Mouse (Mus musculus): ENCODE measurements around the gene Epha1. TPM values are rescaled to one million over a fixed set of nuclear protein-coding genes. Genes with fewer than 3 reads are reported as not detected.

Gene Epha1
- total and polyA plus RNA-seq, 3 experiments = not detected

GRCm38 (mm10) chr6:42397041-42397657 lies 24.1 kb upstream of the Epha1 start:
- Histone ChIP-seq H3K79me2 (replicated peaks; ENCODE audit: control insufficient read depth, extremely low read depth, insufficient read depth, poor library complexity, severe bottlenecking) (no peaks in the 10 kb centered on the region), H3K4me1 (ENCODE audit: control insufficient read depth in 1 of 2, insufficient read depth in 2 of 2) (peaks cover 8 to 40% of the 10 kb centered on the region in 2 experiments), H3K4me2 (ENCODE audit: insufficient read depth, low read depth, poor library complexity, severe bottlenecking) (no peak overlapping the region), H3K27ac (ENCODE audit: insufficient read depth, low read depth) (no peak overlapping the region), H3K36me3 (replicated peaks in 1 of 2; ENCODE audit: control insufficient read depth in 1 of 2, insufficient read depth in 1 of 2, low read length in 1 of 2) (no peaks in the 10 kb centered on the region), H3K9ac (ENCODE audit: insufficient read depth, low read depth) (no peak overlapping the region), H3K9me3 (replicated peaks; ENCODE audit: low read length) (no peaks in the 10 kb centered on the region), H3K27me3 (replicated peaks) (no peaks in the 10 kb centered on the region), H3K4me3 (replicated peaks in 1 of 3; ENCODE audit: low read depth in 2 of 3, low read length in 2 of 3, poor library complexity in 1 of 3) (no peak overlapping the region)
- dilution Hi-C loops (cut with MboI; ENCODE audit: extremely low pct_ligation_motif_present, extremely low pct_unique_long_range_greater_than_20kb, low sequenced_read_pairs) (no loop called here), in situ Hi-C loops (cut with MboI; ENCODE audit: low pct_ligation_motif_present, low pct_unique_long_range_greater_than_20kb, low sequenced_read_pairs) (no loop called here)
- TF ChIP-seq JUND (conservative IDR thresholded peaks at IDR 0.05; ENCODE audit: low read depth, low read length) (no peak), EP300 (IDR thresholded peaks at IDR 0.05; ENCODE audit: low read length) (peak; percentile 98), NRF1 (IDR thresholded peaks at IDR 0.05; ENCODE audit: low read depth, low read length) (no peak), USF1 (IDR thresholded peaks at IDR 0.05; ENCODE audit: low read depth, low read length) (no peak), RCOR1 (conservative IDR thresholded peaks at IDR 0.05; ENCODE audit: low read depth, low read length) (peak; percentile 66; the same call in 1 of the 2 replicates), NELFE (IDR thresholded peaks at IDR 0.05; ENCODE audit: low read depth, low read length) (no peak), MAFK (IDR thresholded peaks at IDR 0.05; ENCODE audit: insufficient replicate concordance, low read length) (no peak), TCF12 (IDR thresholded peaks at IDR 0.05; ENCODE audit: low read depth, low read length) (0 out of 2 replicates have a peak, but pooled peaks have one; percentile 47), IRF4 (IDR thresholded peaks at IDR 0.05; ENCODE audit: low read depth, low read length) (peak; percentile 81), PAX5 (IDR thresholded peaks at IDR 0.05; ENCODE audit: low read length) (no peak)
- peak; percentile 43 for DNase-seq (ENCODE audit: extremely low read depth)

- Histone ChIP-seq H3K27ac (ENCODE audit: insufficient read depth, low read depth) (no peak overlapping the region), H3K4me3 (replicated peaks in 1 of 3; ENCODE audit: low read depth in 2 of 3, low read length in 2 of 3, poor library complexity in 1 of 3) (no peak overlapping the region), H3K9me3 (replicated peaks; ENCODE audit: low read length) (no peaks in the 10 kb centered on the region), H3K79me2 (replicated peaks; ENCODE audit: control insufficient read depth, extremely low read depth, insufficient read depth, poor library complexity, severe bottlenecking) (no peaks in the 10 kb centered on the region), H3K36me3 (replicated peaks in 1 of 2; ENCODE audit: control insufficient read depth in 1 of 2, insufficient read depth in 1 of 2, low read length in 1 of 2) (no peaks in the 10 kb centered on the region), H3K4me2 (ENCODE audit: insufficient read depth, low read depth, poor library complexity, severe bottlenecking) (no peak overlapping the region), H3K4me1 (ENCODE audit: control insufficient read depth in 1 of 2, insufficient read depth in 2 of 2) (peaks cover 8 to 46% of the 10 kb centered on the region in 2 experiments), H3K27me3 (replicated peaks) (no peaks in the 10 kb centered on the region), H3K9ac (ENCODE audit: insufficient read depth, low read depth) (no peak overlapping the region)
- DNase-seq (ENCODE audit: extremely low read depth) = no peak
- dilution Hi-C loops (cut with MboI; ENCODE audit: extremely low pct_ligation_motif_present, extremely low pct_unique_long_range_greater_than_20kb, low sequenced_read_pairs) (no loop called here), in situ Hi-C loops (cut with MboI; ENCODE audit: low pct_ligation_motif_present, low pct_unique_long_range_greater_than_20kb, low sequenced_read_pairs) (no loop called here)
- TF ChIP-seq USF2 (conservative IDR thresholded peaks at IDR 0.05; ENCODE audit: low read depth, low read length) (no peak), POLR2A (IDR thresholded peaks at IDR 0.05; ENCODE audit: low read depth, low read length) (no peak), CHD1 (IDR thresholded peaks at IDR 0.05; ENCODE audit: low read depth, low read length) (no peak), MXI1 (IDR thresholded peaks at IDR 0.05; ENCODE audit: low read depth, low read length) (0 out of 2 replicates have a peak, but pooled peaks have one; percentile 27), ZKSCAN1 (IDR thresholded peaks at IDR 0.05; ENCODE audit: borderline replicate concordance, low read depth, low read length) (no peak)
Measured at GRCm38 (mm10) chr6:42395960-42396809, 23.1 kb upstream of the Epha1 start.

Data from CH12.LX (cell line).